Mouse (Mus musculus): Measurements from ENCODE around the gene Pik3ap1. TPM values are rescaled to one million over a fixed set of nuclear protein-coding genes. Genes with fewer than 3 reads are reported as not detected.

Pik3ap1 gene
- total and polyA plus RNA-seq, 3 experiments, result 26.7 to 106 (median 37.4) TPM

GRCm38 (mm10) chr19:41344666-41345027 is 40.3 kb downstream of the Pik3ap1 start:
- H3K79me2 ChIP-seq (replicated peaks; ENCODE audit: control insufficient read depth, extremely low read depth, insufficient read depth, poor library complexity, severe bottlenecking), result peaks cover 18% of the 10 kb centered on the region
- DNase-seq (ENCODE audit: extremely low read depth), result peak; percentile 70
- peak overlapping the region; percentile 97 for H3K27ac ChIP-seq (ENCODE audit: insufficient read depth, low read depth)
- H3K36me3 ChIP-seq (replicated peaks in 1 of 2; ENCODE audit: control insufficient read depth in 1 of 2, insufficient read depth in 1 of 2, low read length in 1 of 2), result peaks cover 4 to 28% of the 10 kb centered on the region in 2 experiments
- dilution Hi-C loops (cut with MboI; ENCODE audit: extremely low pct_ligation_motif_present, extremely low pct_unique_long_range_greater_than_20kb, low sequenced_read_pairs) (no loop called here), in situ Hi-C loops (cut with MboI; ENCODE audit: low pct_ligation_motif_present, low pct_unique_long_range_greater_than_20kb, low sequenced_read_pairs) (no loop called here)
- no peaks in the 10 kb centered on the region for H3K27me3 ChIP-seq (replicated peaks)
- TF ChIP-seq RAD21 (IDR thresholded peaks at IDR 0.05; ENCODE audit: low read depth, low read length) (no peak), EP300 (IDR thresholded peaks at IDR 0.05; ENCODE audit: low read length) (no peak), SMC3 (IDR thresholded peaks at IDR 0.05; ENCODE audit: low read depth, low read length) (0 out of 2 replicates have a peak, but pooled peaks have one; percentile 19), ZKSCAN1 (IDR thresholded peaks at IDR 0.05; ENCODE audit: borderline replicate concordance, low read depth, low read length) (no peak), POLR2A (IDR thresholded peaks at IDR 0.05; ENCODE audit: low read depth, low read length) (no peak)
- H3K9me3 ChIP-seq (replicated peaks; ENCODE audit: low read length), result no peaks in the 10 kb centered on the region
- peaks cover 40 to 88% of the 10 kb centered on the region in 2 experiments for H3K4me1 ChIP-seq (ENCODE audit: control insufficient read depth in 1 of 2, insufficient read depth in 2 of 2)
- H3K4me2 ChIP-seq (ENCODE audit: insufficient read depth, low read depth, poor library complexity, severe bottlenecking), result peak overlapping the region; percentile 78
- H3K9ac ChIP-seq (ENCODE audit: insufficient read depth, low read depth), result peak overlapping the region; percentile 65
- peak overlapping the region in 2 of 3 experiments; percentile 15 to 46 for H3K4me3 ChIP-seq (replicated peaks in 1 of 3; ENCODE audit: low read depth in 2 of 3, low read length in 2 of 3, poor library complexity in 1 of 3)

DNA sequence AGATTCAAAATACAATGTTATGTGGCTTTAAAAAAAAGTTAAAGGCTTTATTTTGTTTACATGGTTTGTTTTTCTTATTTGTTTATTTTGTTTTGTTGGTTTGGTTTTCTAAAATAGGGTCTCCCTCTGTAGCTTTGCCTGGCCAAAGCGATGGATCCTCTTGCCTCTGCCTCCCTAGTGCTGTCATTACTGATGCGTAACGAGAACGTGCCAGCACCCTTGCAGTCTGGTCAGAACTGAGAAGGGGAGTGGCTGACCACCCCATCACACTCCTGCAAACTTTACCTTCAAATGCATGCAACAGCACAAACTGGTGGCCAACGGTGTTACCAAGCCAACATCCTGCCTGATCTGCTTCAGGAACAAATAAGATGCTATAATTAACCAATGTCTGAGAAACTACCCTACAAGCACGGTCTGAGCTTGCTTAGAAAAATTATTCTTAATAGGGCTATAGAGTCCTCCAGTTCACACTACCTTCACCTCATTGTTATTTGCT is 42.3 kb downstream of the Pik3ap1 start:
- 0 out of 2 replicates have a peak, but pooled peaks have one; percentile 9 for TF ChIP-seq MYC (IDR thresholded peaks at IDR 0.05; ENCODE audit: low read depth, low read length)
- TF ChIP-seq CTCF (conservative IDR thresholded peaks at IDR 0.05 in 1 of 2, IDR thresholded peaks at IDR 0.05 in 1 of 2; ENCODE audit: low read depth in 2 of 2, low read length in 2 of 2), result 0 out of 4 replicates have a peak, but pooled peaks of 1 of the 2 experiments have one; percentile 17
- TF ChIP-seq POLR2A (IDR thresholded peaks at IDR 0.05; ENCODE audit: low read depth, low read length), result no peak
- no peak for TF ChIP-seq SIN3A (IDR thresholded peaks at IDR 0.05; ENCODE audit: low read length)
- TF ChIP-seq RCOR1 (conservative IDR thresholded peaks at IDR 0.05; ENCODE audit: low read depth, low read length), result no peak
- no peak for TF ChIP-seq POLR2AphosphoS2 (IDR thresholded peaks at IDR 0.05; ENCODE audit: low read depth, low read length)
- peak; percentile 17; the same call in 1 of the 2 replicates for TF ChIP-seq SMC3 (IDR thresholded peaks at IDR 0.05; ENCODE audit: low read depth, low read length)
- TF ChIP-seq CHD2 (IDR thresholded peaks at IDR 0.05; ENCODE audit: low read length), result no peak
- no peak for TF ChIP-seq E2F4 (IDR thresholded peaks at IDR 0.05; ENCODE audit: insufficient replicate concordance, low read depth, low read length)
- no peak for TF ChIP-seq PAX5 (IDR thresholded peaks at IDR 0.05; ENCODE audit: low read length)
- TF ChIP-seq ZKSCAN1 (IDR thresholded peaks at IDR 0.05; ENCODE audit: borderline replicate concordance, low read depth, low read length), result no peak
- TF ChIP-seq RAD21 (IDR thresholded peaks at IDR 0.05; ENCODE audit: low read depth, low read length), result no peak; the same call in none of the 2 replicates
- peak; percentile 97 for TF ChIP-seq BHLHE40 (IDR thresholded peaks at IDR 0.05; ENCODE audit: low read depth, low read length)
- in situ Hi-C loops (cut with MboI; ENCODE audit: low pct_ligation_motif_present, low pct_unique_long_range_greater_than_20kb, low sequenced_read_pairs), result no loop called here
- peak overlapping the region; percentile 62 for H3K4me2 ChIP-seq (ENCODE audit: insufficient read depth, low read depth, poor library complexity, severe bottlenecking)
- dilution Hi-C loops (cut with MboI; ENCODE audit: extremely low pct_ligation_motif_present, extremely low pct_unique_long_range_greater_than_20kb, low sequenced_read_pairs), result no loop called here
- peak overlapping the region; percentile 97 for H3K27ac ChIP-seq (ENCODE audit: insufficient read depth, low read depth)
- peaks cover 48 to 84% of the 10 kb centered on the region in 2 experiments for H3K4me1 ChIP-seq (ENCODE audit: control insufficient read depth in 1 of 2, insufficient read depth in 2 of 2)
- 0 out of 2 replicates have a peak overlapping the region, but pooled peaks have one; percentile 11 for H3K9ac ChIP-seq (ENCODE audit: insufficient read depth, low read depth)
- no peak for DNase-seq (ENCODE audit: extremely low read depth)
- H3K79me2 ChIP-seq (replicated peaks; ENCODE audit: control insufficient read depth, extremely low read depth, insufficient read depth, poor library complexity, severe bottlenecking), result peaks cover 24% of the 10 kb centered on the region
- no peaks in the 10 kb centered on the region for H3K27me3 ChIP-seq (replicated peaks)
- H3K9me3 ChIP-seq (replicated peaks; ENCODE audit: low read length), result no peaks in the 10 kb centered on the region
- no peak overlapping the region for H3K4me3 ChIP-seq (replicated peaks in 1 of 3; ENCODE audit: low read depth in 2 of 3, low read length in 2 of 3, poor library complexity in 1 of 3)
- peaks cover 0 to 22% of the 10 kb centered on the region in 2 experiments for H3K36me3 ChIP-seq (replicated peaks in 1 of 2; ENCODE audit: control insufficient read depth in 1 of 2, insufficient read depth in 1 of 2, low read length in 1 of 2)

Measured in CH12.LX (cell line).